Mouse (Mus musculus) T-helper 1 cell (primary cell): ENCODE results near the gene Prps1.
"Not testable (repeated sequence)": the region's sequence is repeated elsewhere in the genome, so short reads cannot be mapped to it uniquely, and the experiment has no call there.

Experiments used
- in situ Hi-C: fragments of 300-600 bp; cut with MboI, MseI; formaldehyde crosslinking; loops from one replicate; pipeline ENCODE4 v1.15.1; 2025; ENCODE audit warnings: high pct_unique_total_duplicates

Prps1 gene

GRCm38 (mm10) chrX:140500306-140500705 lies 43.9 kb downstream of the Prps1 start:
- in situ Hi-C loops = no loop called here

DNA sequence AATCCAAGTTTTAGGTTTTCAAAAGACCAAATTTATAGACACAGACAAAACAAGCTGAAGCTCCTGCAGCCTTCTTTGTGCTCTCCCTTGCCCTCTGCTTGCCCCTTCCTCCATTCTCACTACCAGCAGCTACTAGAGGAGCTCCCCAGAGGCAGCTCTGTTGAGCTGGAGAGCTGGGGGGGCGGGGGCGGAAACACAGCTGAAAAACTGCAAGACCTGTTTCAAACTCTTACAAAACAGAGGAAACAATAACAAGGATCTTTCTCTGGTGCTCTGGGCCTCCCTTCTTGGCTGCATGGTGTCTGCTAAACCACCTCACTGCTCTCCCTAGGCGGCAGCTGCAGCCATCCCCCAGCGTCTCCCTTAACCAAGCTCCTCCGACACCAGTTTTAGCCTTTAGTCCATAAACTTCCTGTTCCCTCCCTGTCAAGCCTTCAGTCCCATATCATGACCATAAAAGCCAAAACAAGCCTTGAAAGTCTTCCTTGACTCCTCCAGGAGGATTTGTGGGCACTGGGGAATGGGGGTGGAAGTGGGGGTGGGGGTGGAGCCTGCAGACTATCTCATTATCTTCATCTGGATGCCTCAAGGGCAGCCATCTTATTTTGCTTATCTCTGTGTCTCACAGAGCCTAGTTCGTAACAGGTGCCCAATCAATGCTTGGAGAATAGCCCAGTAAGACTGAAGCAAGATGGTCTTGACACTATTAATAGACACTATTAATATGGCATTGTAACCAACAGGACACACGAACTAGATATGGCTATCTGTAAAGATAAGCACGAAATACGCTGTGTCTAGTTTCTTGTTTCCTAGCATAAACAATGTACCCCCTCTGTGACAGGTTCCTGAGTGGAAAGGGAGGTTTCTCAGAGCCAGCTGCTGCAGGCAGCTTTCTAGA lies 45.2 kb downstream of the Prps1 start:
- in situ Hi-C loops = no loop called here

GRCm38 (mm10) chrX:140503905-140504304 lies 47.5 kb downstream of the Prps1 start:
- in situ Hi-C loops = no loop called here

GRCm38 (mm10) chrX:140505497-140506238 lies 49.3 kb downstream of the Prps1 start:
- in situ Hi-C loops = no loop called here

- in situ Hi-C loops = no loop called here
Measured at GRCm38 (mm10) chrX:140506436-140507180, 50.2 kb downstream of the Prps1 start.

DNA sequence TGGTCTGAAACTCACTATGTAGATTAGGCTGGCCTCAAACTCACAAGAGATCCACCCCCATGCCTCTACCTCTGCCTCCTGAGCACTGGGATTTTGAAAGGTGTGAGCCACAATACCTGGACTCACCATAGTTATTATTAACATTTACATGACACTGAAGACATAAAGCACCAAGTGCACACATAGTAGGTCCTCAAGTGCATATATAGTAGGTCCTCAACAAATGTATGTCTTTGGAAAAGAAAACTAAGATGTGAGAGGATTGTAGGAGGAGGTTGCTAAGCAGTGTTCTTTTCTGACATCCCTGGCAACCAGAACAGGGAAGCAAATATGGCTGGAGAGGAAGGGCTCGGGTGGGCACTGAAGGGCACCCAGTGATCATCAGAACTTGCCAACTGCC lies 51.0 kb downstream of the Prps1 start:
- in situ Hi-C loops = no loop called here

DNA sequence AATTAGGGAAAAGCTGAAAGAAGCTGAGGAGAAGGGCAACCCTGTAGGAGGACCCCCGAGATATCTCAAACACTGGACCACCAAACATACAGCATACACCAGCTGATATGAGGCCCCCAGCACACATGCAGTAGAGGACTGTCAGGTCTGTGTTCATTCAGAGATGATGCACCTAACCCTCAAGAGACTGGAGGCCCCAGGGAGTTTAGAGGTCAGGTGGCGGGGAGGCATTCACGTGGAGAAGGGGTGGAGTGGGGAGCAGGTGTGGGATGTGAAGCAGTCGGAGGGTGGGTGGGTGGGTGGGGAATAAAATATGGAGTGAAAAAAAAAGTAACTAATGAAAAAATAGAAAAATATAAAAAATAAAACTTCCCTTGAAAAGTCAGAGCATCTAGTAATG lies 52.4 kb downstream of the Prps1 start:
- in situ Hi-C loops = not testable (repeated sequence)

- in situ Hi-C loops = no loop called here
Measured at GRCm38 (mm10) chrX:140509817-140510216, 53.4 kb downstream of the Prps1 start.

GRCm38 (mm10) chrX:140510696-140511429 lies 54.5 kb downstream of the Prps1 start:
- in situ Hi-C loops = no loop called here

- in situ Hi-C loops = no loop called here
Measured at GRCm38 (mm10) chrX:140511687-140512651, 55.6 kb downstream of the Prps1 start.

GRCm38 (mm10) chrX:140513379-140513778 lies 57.0 kb downstream of the Prps1 start:
- in situ Hi-C loops = no loop called here

DNA sequence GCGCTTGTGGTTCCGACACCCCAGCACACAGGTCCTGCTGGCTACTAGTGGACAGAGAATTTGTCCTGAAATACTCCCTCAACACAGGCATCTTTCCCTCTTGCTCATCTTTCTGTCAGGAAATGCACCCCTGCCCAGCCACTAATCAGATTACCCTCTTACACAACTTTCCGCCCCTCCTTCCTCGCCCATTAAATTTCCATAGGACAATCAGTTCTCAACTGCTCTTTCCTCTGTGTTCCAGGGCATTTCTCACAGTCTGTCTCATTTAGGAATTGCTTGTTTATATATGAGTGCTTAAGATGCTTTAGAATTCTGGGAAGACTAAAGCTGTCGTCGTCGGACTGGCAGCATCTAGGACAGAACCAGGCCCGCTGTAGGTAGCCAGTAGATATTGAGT lies 61.9 kb downstream of the Prps1 start:
- in situ Hi-C loops = no loop called here

DNA sequence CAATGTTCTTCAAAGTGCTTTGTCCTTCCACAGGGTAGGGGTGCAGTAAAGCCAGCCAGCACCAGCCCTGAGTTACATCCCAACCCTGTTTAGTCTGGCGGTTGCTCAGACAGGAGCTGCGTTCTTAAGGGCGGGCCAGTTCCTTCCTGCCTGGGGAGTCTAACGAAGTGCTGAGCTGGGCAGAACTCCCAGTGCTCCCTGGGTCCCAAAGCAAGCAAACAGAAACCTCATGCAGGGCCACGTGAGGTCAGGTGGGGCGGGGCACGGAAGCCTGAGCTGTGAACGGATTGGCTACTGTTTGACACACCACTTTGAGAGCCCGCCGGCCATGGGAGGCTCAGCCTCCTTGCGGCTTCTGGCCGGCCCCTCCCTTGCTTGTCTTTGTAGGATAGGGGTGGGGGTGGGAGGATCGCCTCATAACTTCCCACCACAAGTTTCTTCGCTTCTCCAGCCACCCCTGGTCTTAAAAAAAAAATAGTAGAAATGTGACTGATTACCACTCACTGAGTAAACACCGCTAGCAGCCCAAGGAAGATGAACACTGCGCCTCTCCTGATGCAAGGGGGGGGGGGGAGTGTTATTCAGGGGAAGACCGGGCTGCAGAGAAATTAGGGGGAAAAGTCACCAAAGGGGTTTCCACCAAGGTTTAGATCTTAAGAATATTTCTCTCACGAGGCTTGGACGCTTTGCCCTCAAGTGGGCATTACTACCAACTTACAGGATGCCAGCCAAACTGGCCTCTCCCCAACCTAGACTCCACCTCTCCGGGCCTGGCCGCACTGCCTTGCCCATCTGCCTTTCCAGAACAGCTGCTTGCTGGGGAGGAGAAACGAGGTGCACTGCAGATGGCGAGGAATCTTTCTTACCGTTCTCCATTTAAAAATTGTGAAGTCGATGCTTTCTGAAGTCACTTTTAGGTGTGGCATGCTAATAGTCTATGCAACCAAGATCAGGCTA lies 64.0 kb downstream of the Prps1 start:
- in situ Hi-C loops = no loop called here

GRCm38 (mm10) chrX:140522071-140522765 lies 65.8 kb downstream of the Prps1 start:
- in situ Hi-C loops = no loop called here

DNA sequence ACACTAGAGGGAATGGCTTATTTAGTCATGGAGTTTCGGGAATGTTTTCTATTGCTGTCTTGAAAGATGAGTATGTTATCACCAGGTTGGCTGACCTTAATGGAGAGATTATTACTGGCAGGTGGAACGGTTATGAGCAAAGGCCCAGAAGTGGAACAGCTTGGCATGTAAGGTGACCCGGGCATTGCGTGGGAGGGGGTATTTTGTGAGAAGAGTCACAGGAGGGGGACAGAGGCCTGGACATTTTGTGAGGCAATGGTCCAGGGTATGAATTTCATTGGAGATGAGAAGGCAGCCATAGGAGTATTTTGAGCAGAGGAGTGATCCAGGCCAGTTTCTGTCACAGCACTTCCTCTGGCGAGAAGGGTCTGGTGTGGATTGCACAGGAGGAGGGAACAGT lies 67.8 kb downstream of the Prps1 start:
- in situ Hi-C loops = no loop called here
